Mouse (Mus musculus) brain, embryonic 14.5 days (tissue): ENCODE measurements around the gene Hectd2. TPM values are rescaled to one million over a fixed set of nuclear protein-coding genes. Genes with fewer than 3 reads are reported as not detected.

Source experiments
- DNase-seq: peaks from one replicate; pipeline ENCODE4 v3.0.0-alpha.2; 2011; ENCODE audit warnings: low read depth
- CTCF ChIP-seq: fragments of 200-500 bp; IDR thresholded peaks from 2 replicates; pipeline ENCODE4 v1.5.1; 2012; ENCODE audit warnings: inconsistent platforms, mild to moderate bottlenecking, moderate library complexity, borderline replicate concordance; ENCODE audit not compliant: insufficient read depth, insufficient read length; ENCODE audit errors: extremely low read depth
- POLR2A ChIP-seq: fragments of 200-500 bp; IDR thresholded peaks from 2 replicates; pipeline ENCODE4 v1.6.1; 2012; ENCODE audit warnings: mild to moderate bottlenecking, inconsistent platforms, borderline replicate concordance; ENCODE audit not compliant: poor library complexity, insufficient read depth, insufficient read length, severe bottlenecking; ENCODE audit errors: extremely low read depth
- polyA plus RNA-seq: library from polyadenylated mRNA; depleted of rRNA; stranded (reverse); fragments of >200 nt; gene quantifications from 2 replicates; pipeline ENCODE4 v1.2.3, GENCODE M21; 2012

Hectd2 gene
- polyA plus RNA-seq, 1 experiment = 15.9 TPM

GRCm38 (mm10) chr19:36535878-36536277 is 18.6 kb upstream of the Hectd2 start:
- TF ChIP-seq POLR2A (no peak), CTCF (no peak)
- DNase-seq = peak; percentile 87

DNA sequence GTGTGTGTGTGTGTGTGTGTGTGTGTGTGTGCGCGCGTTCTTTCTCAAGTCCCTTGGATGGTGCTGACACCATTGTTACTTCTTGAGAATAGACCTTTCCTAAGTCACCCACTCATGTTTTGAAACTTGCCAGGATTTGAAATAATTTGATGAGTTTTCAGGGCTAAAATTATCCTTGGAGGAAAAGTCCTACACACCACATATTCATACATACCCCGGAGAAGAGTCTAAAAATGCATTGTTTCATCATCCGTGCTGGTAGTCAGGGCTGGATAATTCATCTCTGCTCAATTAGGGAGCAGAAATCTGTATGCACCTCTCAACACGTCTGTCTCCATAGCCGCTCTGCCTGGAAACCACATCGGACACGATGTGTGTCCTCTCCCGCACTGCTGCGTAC is 17.5 kb upstream of the Hectd2 start:
- no peak for DNase-seq
- TF ChIP-seq POLR2A (no peak), CTCF (no peak)

DNA sequence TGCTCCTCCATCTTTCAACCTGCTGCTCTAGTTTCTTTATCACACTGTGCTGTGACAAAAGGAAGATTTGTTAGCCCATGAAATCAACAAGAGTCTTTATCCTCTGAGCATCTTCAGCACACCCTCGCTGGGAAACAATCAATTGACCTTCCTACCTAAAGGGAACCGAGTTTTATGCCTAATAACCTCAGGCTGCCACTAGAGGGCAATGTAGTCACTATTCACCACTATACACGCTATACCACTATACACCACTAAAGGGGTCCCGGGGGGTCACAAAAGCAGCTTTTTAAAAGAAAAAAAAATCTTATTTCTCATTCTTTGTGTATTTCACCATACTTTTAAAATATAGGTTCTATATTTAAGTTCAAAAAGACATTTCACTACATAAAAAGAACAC is 15.9 kb upstream of the Hectd2 start:
- peak; percentile 79 for DNase-seq
- TF ChIP-seq CTCF = peak; percentile 78; the same call in 1 of the 2 replicates
- TF ChIP-seq POLR2A = no peak

- TF ChIP-seq CTCF = no peak
- no peak for TF ChIP-seq POLR2A
- no peak for DNase-seq
Observed at GRCm38 (mm10) chr19:36539311-36539710, 15.1 kb upstream of the Hectd2 start.

DNA sequence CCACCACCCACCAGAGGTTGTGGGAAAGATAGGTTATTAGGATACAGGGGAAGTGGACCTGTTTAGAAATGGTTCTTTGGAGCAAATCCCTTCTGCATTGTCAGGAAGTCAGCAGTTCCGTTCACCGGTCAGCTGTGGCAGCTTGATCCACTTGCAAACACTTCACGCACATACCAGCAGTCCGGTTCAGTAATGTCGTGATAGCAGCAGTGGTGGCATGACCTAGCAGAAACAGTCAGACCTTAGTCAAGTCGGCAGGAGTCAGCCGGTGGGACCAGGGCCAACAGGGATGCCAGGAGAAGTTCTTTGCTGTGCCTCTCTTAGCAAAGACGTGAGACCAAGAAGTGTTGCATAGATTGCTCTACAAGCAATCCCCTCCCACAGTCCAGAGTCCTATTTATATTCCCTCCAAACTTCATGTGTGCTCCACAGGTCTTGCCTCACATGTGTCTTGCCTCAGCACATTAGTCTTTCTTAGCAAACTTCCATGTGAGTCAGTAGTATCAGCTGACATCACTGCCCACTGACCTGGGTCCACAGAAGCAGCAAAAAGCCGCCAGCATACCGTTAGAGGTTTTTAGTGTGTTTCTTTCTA is 14.3 kb upstream of the Hectd2 start:
- no peak for DNase-seq
- TF ChIP-seq CTCF (no peak), POLR2A (no peak)

DNA sequence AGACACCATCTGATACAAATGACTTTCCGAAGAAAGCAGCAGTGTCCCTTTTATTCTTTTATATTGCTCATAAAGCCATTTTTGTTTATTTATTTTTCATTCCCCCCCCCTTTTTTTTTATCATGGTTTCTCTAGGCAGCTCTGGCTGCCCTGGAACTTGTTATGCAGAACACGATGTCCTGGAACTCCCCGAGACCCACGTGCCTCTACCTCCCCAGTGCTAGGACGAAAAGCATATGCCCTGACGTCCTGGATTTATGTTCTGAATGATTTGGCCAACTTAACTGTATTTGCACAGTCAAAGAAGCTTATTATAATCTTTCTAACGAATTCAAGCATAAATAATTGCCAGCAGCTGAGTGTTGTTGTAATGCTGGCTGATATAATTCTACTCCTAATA is 13.7 kb upstream of the Hectd2 start:
- TF ChIP-seq POLR2A = no peak
- TF ChIP-seq CTCF = no peak

DNA sequence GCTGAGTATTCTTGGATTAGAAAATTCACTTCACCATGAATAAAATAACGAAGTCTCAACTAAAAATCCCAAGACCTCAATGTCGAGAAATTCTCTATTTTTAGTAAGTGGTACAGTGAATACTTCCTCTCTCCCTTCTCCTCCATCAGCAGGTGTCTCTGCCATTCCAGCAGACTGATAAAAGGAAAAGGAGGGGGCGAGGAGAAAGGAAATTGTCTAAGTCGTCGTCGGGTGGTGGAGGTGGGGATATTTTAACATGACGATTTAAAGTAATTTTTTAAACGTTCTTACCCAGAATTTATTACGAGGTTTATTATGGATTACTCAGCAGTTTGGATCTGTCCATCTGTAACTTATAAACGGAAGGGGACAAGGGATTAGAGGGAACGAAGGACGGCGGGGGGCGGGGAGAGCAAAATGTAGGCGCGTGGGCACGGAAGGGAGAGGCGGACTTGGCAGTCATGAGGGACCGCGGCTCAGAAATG is 836 bp upstream of the Hectd2 start:
- TF ChIP-seq CTCF (no peak), POLR2A (no peak)
- peak; percentile 72 for DNase-seq

More for the DNA sequence above, 13.7 kb upstream of the Hectd2 start:
- no peak for DNase-seq

DNA sequence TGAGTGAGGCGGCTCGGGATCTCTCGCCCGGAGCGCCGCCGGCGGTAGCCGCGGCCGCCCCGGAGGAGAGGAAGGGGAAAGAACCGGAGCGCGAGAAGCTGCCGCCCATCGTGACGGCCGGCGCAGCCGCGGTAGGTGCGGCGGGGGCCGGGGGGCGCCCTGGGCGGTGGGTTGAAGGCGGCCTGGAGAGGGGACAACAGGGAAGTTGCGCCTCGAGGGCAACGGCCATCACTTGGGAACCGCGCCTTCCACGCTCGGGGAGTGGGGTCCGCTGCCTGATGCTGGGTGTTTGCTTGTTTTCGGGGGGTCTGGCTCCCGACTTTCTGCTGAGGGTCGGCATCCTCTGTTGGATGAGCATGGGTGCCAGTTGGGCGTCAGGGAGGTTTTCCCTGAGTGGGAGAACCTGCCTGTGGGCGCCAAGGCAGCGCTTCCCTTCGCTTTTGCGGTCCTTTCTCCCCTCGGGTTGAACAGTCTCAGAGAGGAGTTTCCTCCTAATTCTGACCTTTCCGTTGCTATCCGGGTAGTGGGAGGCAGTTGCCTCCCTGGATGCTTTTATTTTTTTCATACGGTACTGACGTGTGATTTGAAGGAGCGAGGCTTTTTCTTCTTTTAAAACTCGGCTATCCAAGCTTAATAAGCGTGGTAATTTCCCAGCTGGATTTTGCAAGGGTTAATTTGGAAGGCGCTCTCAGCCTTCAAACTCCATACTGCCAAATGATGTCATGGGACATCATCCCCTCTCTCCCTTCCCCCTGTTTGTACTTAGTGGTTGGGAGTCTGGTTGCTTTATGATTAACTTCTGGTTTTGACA is 551 bp downstream of the Hectd2 start:
- no peak for TF ChIP-seq POLR2A
- no peak for TF ChIP-seq CTCF
- peak; percentile 77 for DNase-seq

DNA sequence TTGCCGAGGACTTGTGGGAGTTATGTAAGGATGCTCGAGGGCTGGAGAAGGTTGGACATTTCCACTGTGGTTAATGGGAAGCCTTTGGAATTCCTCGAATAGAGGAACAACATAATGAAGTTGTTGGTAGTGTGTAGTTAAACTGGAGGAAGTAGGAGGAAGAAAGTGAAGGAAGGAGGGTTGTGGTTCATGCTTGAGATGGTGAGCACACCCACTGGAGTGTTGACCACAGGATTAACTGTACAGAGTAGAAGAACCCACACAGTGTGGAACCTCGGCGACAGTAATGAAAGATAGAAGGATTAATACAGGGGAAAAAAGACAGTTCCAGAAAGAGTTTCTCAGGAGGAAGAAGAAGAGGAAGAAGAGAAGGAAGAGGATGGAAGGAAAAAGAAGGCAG is 4.9 kb downstream of the Hectd2 start:
- no peak for TF ChIP-seq CTCF
- TF ChIP-seq POLR2A = no peak

DNA sequence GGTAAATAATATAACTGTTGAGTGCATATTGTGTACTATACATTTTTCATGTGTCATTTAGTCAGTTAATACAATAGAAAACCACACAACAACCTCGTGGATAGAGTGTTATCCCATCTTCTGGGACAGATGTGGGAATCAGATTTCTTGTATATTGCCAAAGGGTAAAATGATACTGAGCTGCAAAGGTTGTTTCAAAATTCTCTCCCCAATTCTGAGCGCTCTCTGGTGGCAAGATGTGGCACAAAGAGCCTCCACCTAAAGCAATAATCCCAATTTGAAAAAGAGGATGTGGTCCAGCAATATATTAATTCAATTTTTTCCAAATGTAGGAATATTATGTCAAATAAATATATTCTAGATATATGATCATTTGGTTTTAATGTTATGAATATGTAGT is 5.7 kb downstream of the Hectd2 start:
- DNase-seq = peak; percentile 22
- no peak for TF ChIP-seq POLR2A
- TF ChIP-seq CTCF = peak; percentile 48; the same call in 1 of the 2 replicates

More for the DNA sequence above, 4.9 kb downstream of the Hectd2 start:
- no peak for DNase-seq

DNA sequence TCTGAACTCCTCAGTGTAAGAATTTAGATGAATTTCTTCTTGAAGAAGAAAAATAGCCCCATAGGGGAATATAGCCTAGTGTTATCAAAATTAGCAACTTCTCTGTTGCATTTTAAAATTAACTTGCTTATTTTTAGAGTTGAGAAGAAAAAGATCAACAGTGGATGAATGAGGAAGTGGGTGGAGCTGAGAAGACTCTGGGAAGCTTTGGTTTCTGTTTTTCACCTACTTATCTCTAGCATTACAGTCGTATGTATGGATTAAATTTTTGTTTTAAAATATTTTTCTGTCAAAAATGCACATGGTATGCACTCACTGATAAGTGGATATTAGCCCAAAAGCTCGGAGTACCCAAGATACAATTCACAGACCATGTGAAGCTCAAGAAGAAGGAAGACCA is 6.7 kb downstream of the Hectd2 start:
- no peak for TF ChIP-seq CTCF
- TF ChIP-seq POLR2A = no peak
- DNase-seq = no peak
